Mouse (Mus musculus): Measurements from ENCODE around the gene Pacrg. TPM values are rescaled to one million over a fixed set of nuclear protein-coding genes. Genes with fewer than 3 reads are reported as not detected.

The Pacrg gene
- polyA plus RNA-seq, 1 experiment from 2014 or later: 6.7 TPM

GRCm38 (mm10) chr17:10356294-10356693 lies 483.8 kb downstream of the Pacrg start:
- no peak for ATAC-seq
- H3K9ac ChIP-seq (replicated peaks; ENCODE audit: low read depth, low read length): no peak overlapping the region
- 62% methylated on average over 6 of the region's 6 CpGs for WGBS
- no peaks in the 10 kb centered on the region for H3K36me3 ChIP-seq (ENCODE audit: control insufficient read depth, insufficient read depth)
- no peak overlapping the region for H3K27ac ChIP-seq (ENCODE audit: low read length)
- no peak overlapping the region for H3K4me2 ChIP-seq (ENCODE audit: low read length)
- no peaks in the 10 kb centered on the region for H3K27me3 ChIP-seq (replicated peaks; ENCODE audit: control insufficient read depth, insufficient read depth, low read length)
- no peak overlapping the region for H3K4me3 ChIP-seq (replicated peaks; ENCODE audit: low read length)
- no peaks in the 10 kb centered on the region for H3K9me3 ChIP-seq (ENCODE audit: control insufficient read depth, low read length)
- 0 out of 2 replicates have a peak, but pooled peaks cover 5% of the 10 kb centered on the region for H3K4me1 ChIP-seq (replicated peaks; ENCODE audit: control insufficient read depth, insufficient read depth, low read length)

GRCm38 (mm10) chr17:10355746-10356145 lies 484.4 kb downstream of the Pacrg start:
- H3K27ac ChIP-seq (ENCODE audit: low read length): no peak overlapping the region
- no peaks in the 10 kb centered on the region for H3K27me3 ChIP-seq (replicated peaks; ENCODE audit: control insufficient read depth, insufficient read depth, low read length)
- H3K9me3 ChIP-seq (ENCODE audit: control insufficient read depth, low read length): no peaks in the 10 kb centered on the region
- H3K36me3 ChIP-seq (ENCODE audit: control insufficient read depth, insufficient read depth): no peaks in the 10 kb centered on the region
- ATAC-seq: no peak
- no peak overlapping the region for H3K4me2 ChIP-seq (ENCODE audit: low read length)
- WGBS: 40% methylated on average over 8 of the region's 8 CpGs
- no peak overlapping the region for H3K4me3 ChIP-seq (replicated peaks; ENCODE audit: low read length)
- H3K9ac ChIP-seq (replicated peaks; ENCODE audit: low read depth, low read length): no peak overlapping the region
- 0 out of 2 replicates have a peak, but pooled peaks cover 1% of the 10 kb centered on the region for H3K4me1 ChIP-seq (replicated peaks; ENCODE audit: control insufficient read depth, insufficient read depth, low read length)

Other genes with a start within 250 kb of the Pacrg start
- 3.4 and 3.9 TPM in 2 replicates for gene Prkn, start 73 bp upstream of the Pacrg start, polyA plus RNA-seq (2015; fragmentation: Nextera tagmentation; extraction: Ambion mirVana)

Measured in forebrain, embryonic 16.5 days (tissue).